8 mouse cellular contexts compared by ENCODE assay signal in genomic region chr11:70687601-70688199, GRCm38 (mm10). TPM values are rescaled to one million over a fixed set of nuclear protein-coding genes. Genes with fewer than 3 reads are reported as not detected.
DNase-seq lines count a peak whose midpoint lies in the region; ATAC-seq and TF ChIP-seq lines count a peak whose summit lies in the region.

Gene Camta2 (minus strand): TSS chr11:70688105.

- peak within 1 kb of the TSS; percentile 81 for H3K4me2 ChIP-seq in hindbrain, embryonic 16.5 days (ENCODE audit: low read length)

- peaks cover 16% of the 10 kb centered on the region for H3K36me3 ChIP-seq in hindbrain, embryonic 16.5 days (ENCODE audit: control insufficient read depth, insufficient read depth, low read length)

- peaks cover 19% of the 10 kb centered on the region for H3K4me1 ChIP-seq in hindbrain, embryonic 16.5 days (ENCODE audit: control insufficient read depth, insufficient read depth, low read depth, low read length)

- peak within 1 kb of the TSS; percentile 91 for H3K9ac ChIP-seq in hindbrain, embryonic 16.5 days (ENCODE audit: low read depth, low read length)

- DNase-seq in T-cell, adult 2 months (ENCODE audit: low spot score), result peak; percentile 79
- DNase-seq in cerebellum, postnatal 4 days (ENCODE audit: low spot score in 2 of 2), result peak; percentile 64 to 88
- DNase-seq in gastrocnemius, adult 2 months, result peak; percentile 95
- DNase-seq in left cerebral cortex, postnatal 10 days (ENCODE audit: extremely low spot score in 1 of 2, low spot score in 2 of 2), result peak; percentile 78 to 95
- peak; percentile 88 for DNase-seq in right cerebral cortex, postnatal 25 days
- peak; percentile 81 to 89 for DNase-seq in urinary bladder, postnatal 4 days (ENCODE audit: low spot score in 2 of 2)

- peak; percentile 71 for TF ChIP-seq CTCF in gastrocnemius, adult 2 months (IDR thresholded peaks at IDR 0.05)

- ATAC-seq in hindbrain, embryonic 16.5 days, result peak; percentile 83
- ATAC-seq in megakaryocyte progenitor cell, adult 5-6 weeks (replicated peaks; ENCODE audit: poor library complexity), result peak; percentile 86

- 0% methylated on average over 32 of the region's 55 CpGs for WGBS in hindbrain, embryonic 16.5 days

- no peaks in the 10 kb centered on the region for H3K9me3 ChIP-seq in hindbrain, embryonic 16.5 days (ENCODE audit: control insufficient read depth, low read length)

- intact Hi-C loops in gastrocnemius, adult 2 months (cut with DNase I), result loop anchor here (1.0 to 2.0 kb wide), 2 partner anchors 13 to 33 kb away; partner anchors contain the start of genes Inca1, Kif1c and Pfn1
- intact Hi-C loops in left cerebral cortex, postnatal 10 days (cut with DNase I), result loop anchor here (5.0 kb wide), 1 partner anchor 65 kb away; no protein-coding TSS in a partner anchor

- peak within 1 kb of the TSS; percentile 84 for H3K4me3 ChIP-seq in gastrocnemius, adult 2 months
- peak within 1 kb of the TSS; percentile 83 for H3K4me3 ChIP-seq in hindbrain, embryonic 16.5 days (ENCODE audit: low read length)

- peak within 1 kb of the TSS; percentile 98 for H3K27ac ChIP-seq in gastrocnemius, adult 2 months
- H3K27ac ChIP-seq in hindbrain, embryonic 16.5 days (ENCODE audit: low read depth, low read length), result peak within 1 kb of the TSS; percentile 87

- H3K27me3 ChIP-seq in hindbrain, embryonic 16.5 days (replicated peaks; ENCODE audit: control insufficient read depth, insufficient read depth, low read length), result no peaks in the 10 kb centered on the region

RNA-seq across cellular contexts. Expression of gene Camta2, which starts in this region (rescaled TPM):
- total RNA-seq in gastrocnemius, adult 2 months (2021), result 10 to 100 TPM; 39.6 to 44.9 TPM
- 26.3 and 31.5 TPM in 2 replicates for polyA plus RNA-seq in hindbrain, embryonic 16.5 days (2015; fragmentation: Nextera tagmentation; extraction: Ambion mirVana)
- 100 to 1,000 TPM; 151 to 152 TPM for total RNA-seq in left cerebral cortex, postnatal 10 days (2021)
- 9.1 and 9.2 TPM in 2 replicates for total RNA-seq in megakaryocyte progenitor cell, adult 5-6 weeks (2015)
- total RNA-seq in megakaryocyte progenitor cell, adult 5-6 weeks (2017), result 2.0 and 5.1 TPM in 2 replicates

Comparison
In these comparisons a context has a peak if more than half of its experiments do, and no peak if none do; other contexts are left out.
1. Peak in every context shown above with its lines: DNase-seq, ATAC-seq, H3K4me3 ChIP-seq and H3K27ac ChIP-seq.